Mouse (Mus musculus): Measurements from ENCODE around the gene Gm21981. TPM values are rescaled to one million over a fixed set of nuclear protein-coding genes. Genes with fewer than 3 reads are reported as not detected.

Gene Gm21981
- total RNA-seq (2014; rRNA removed; ENCODE audit: low replicate concordance): 0.12 TPM in 1 of 2 replicates, not detected in the other
- polyA plus RNA-seq (2015; fragmentation: Nextera tagmentation; extraction: Ambion mirVana): 0.19 and 0.22 TPM in 2 replicates

GRCm38 (mm10) chr17:47694442-47694502, at the start of gene Gm21981:
Gene Gm21981 (minus strand): TSS chr17:47694455.
- no peaks in the 10 kb centered on the region for H3K27me3 ChIP-seq (ENCODE audit: control insufficient read depth, insufficient read depth, low read length)
- no peak for DNase-seq (ENCODE audit: low spot score)

GRCm38 (mm10) chr17:47742991-47743734, 48.9 kb upstream of the Gm21981 start:
- Histone ChIP-seq H3K4me3 (ENCODE audit: low read depth, low read length) (no peak overlapping the region), H3K27me3 (ENCODE audit: control insufficient read depth, insufficient read depth, low read length) (no peaks in the 10 kb centered on the region), H3K9ac (replicated peaks; ENCODE audit: low read depth, low read length) (no peak overlapping the region), H3K4me2 (ENCODE audit: low read depth, low read length) (no peak overlapping the region), H3K4me1 (ENCODE audit: control insufficient read depth, insufficient read depth) (peaks cover 27% of the 10 kb centered on the region; the same call in 1 of the 2 replicates), H3K27ac (ENCODE audit: low read depth) (no peak overlapping the region), H3K9me3 (replicated peaks; ENCODE audit: control insufficient read depth, low read length) (0 out of 2 replicates have a peak, but pooled peaks cover 6% of the 10 kb centered on the region), H3K36me3 (replicated peaks; ENCODE audit: control insufficient read depth, insufficient read depth, low read length) (no peaks in the 10 kb centered on the region)
- TF ChIP-seq EP300 (IDR thresholded peaks at IDR 0.05; ENCODE audit: low read depth): no peak
- TF ChIP-seq CTCF (IDR thresholded peaks at IDR 0.05; ENCODE audit: low read depth): peak; percentile 43; the same call in 1 of the 2 replicates
- 17% methylated on average over 16 of the region's 16 CpGs for WGBS
- no peak for ATAC-seq (ENCODE audit: insufficient read depth, low read depth)
- DNase-seq (ENCODE audit: low spot score): no peak

More at GRCm38 (mm10) chr17:47694442-47694502, at the start of gene Gm21981:
- Histone ChIP-seq H3K9ac (replicated peaks; ENCODE audit: low read depth, low read length) (peak within 1 kb of the TSS; percentile 89), H3K4me3 (ENCODE audit: low read depth, low read length) (peak within 1 kb of the TSS; percentile 93), H3K36me3 (replicated peaks; ENCODE audit: control insufficient read depth, insufficient read depth, low read length) (peaks cover 5% of the 10 kb centered on the region; the same call in 1 of the 2 replicates), H3K27ac (ENCODE audit: low read depth) (peak within 1 kb of the TSS; percentile 64), H3K4me1 (ENCODE audit: control insufficient read depth, insufficient read depth) (peaks cover 11% of the 10 kb centered on the region; the same call in 1 of the 2 replicates), H3K4me2 (ENCODE audit: low read depth, low read length) (peak within 1 kb of the TSS; percentile 89), H3K9me3 (replicated peaks; ENCODE audit: control insufficient read depth, low read length) (no peaks in the 10 kb centered on the region)
- ATAC-seq (ENCODE audit: insufficient read depth, low read depth): no peak
- TF ChIP-seq EP300 (IDR thresholded peaks at IDR 0.05; ENCODE audit: low read depth) (no peak), CTCF (IDR thresholded peaks at IDR 0.05; ENCODE audit: low read depth) (no peak)
- 3% methylated on average over 3 of the region's 3 CpGs for WGBS

GRCm38 (mm10) chr17:47740186-47740585, 45.9 kb upstream of the Gm21981 start:
- peaks cover 25% of the 10 kb centered on the region; the same call in 1 of the 2 replicates for H3K4me1 ChIP-seq (ENCODE audit: control insufficient read depth, insufficient read depth)

GRCm38 (mm10) chr17:47738879-47739798, 44.9 kb upstream of the Gm21981 start:
- Histone ChIP-seq H3K4me1 (ENCODE audit: control insufficient read depth, insufficient read depth) (peaks cover 25% of the 10 kb centered on the region; the same call in 1 of the 2 replicates), H3K4me2 (ENCODE audit: low read depth, low read length) (peak overlapping the region; percentile 95)
- TF ChIP-seq CTCF (IDR thresholded peaks at IDR 0.05; ENCODE audit: low read depth) (no peak), EP300 (IDR thresholded peaks at IDR 0.05; ENCODE audit: low read depth) (no peak)

More at GRCm38 (mm10) chr17:47740186-47740585, 45.9 kb upstream of the Gm21981 start:
- no peak overlapping the region for H3K4me3 ChIP-seq (ENCODE audit: low read depth, low read length)
- no peaks in the 10 kb centered on the region for H3K27me3 ChIP-seq (ENCODE audit: control insufficient read depth, insufficient read depth, low read length)
- no peaks in the 10 kb centered on the region for H3K36me3 ChIP-seq (replicated peaks; ENCODE audit: control insufficient read depth, insufficient read depth, low read length)
- H3K4me2 ChIP-seq (ENCODE audit: low read depth, low read length): no peak overlapping the region
- H3K9me3 ChIP-seq (replicated peaks; ENCODE audit: control insufficient read depth, low read length): 0 out of 2 replicates have a peak, but pooled peaks cover 6% of the 10 kb centered on the region
- no peak overlapping the region for H3K9ac ChIP-seq (replicated peaks; ENCODE audit: low read depth, low read length)
- WGBS: 94% methylated on average over 2 of the region's 2 CpGs
- DNase-seq (ENCODE audit: low spot score): no peak
- ATAC-seq (ENCODE audit: insufficient read depth, low read depth): no peak
- TF ChIP-seq CTCF (IDR thresholded peaks at IDR 0.05; ENCODE audit: low read depth) (peak; percentile 9; the same call in 1 of the 2 replicates), EP300 (IDR thresholded peaks at IDR 0.05; ENCODE audit: low read depth) (no peak)
- no peak overlapping the region for H3K27ac ChIP-seq (ENCODE audit: low read depth)

GRCm38 (mm10) chr17:47738066-47738878, 44.0 kb upstream of the Gm21981 start:
- H3K27ac ChIP-seq (ENCODE audit: low read depth): peak overlapping the region; percentile 94
- H3K4me2 ChIP-seq (ENCODE audit: low read depth, low read length): peak overlapping the region; percentile 95
- no peaks in the 10 kb centered on the region for H3K27me3 ChIP-seq (ENCODE audit: control insufficient read depth, insufficient read depth, low read length)
- H3K4me3 ChIP-seq (ENCODE audit: low read depth, low read length): peak overlapping the region; percentile 93
- 1% methylated on average over 58 of the region's 61 CpGs for WGBS
- H3K9me3 ChIP-seq (replicated peaks; ENCODE audit: control insufficient read depth, low read length): no peaks in the 10 kb centered on the region
- peaks cover 24% of the 10 kb centered on the region; the same call in 1 of the 2 replicates for H3K4me1 ChIP-seq (ENCODE audit: control insufficient read depth, insufficient read depth)
- H3K9ac ChIP-seq (replicated peaks; ENCODE audit: low read depth, low read length): peak overlapping the region; percentile 92
- ATAC-seq (ENCODE audit: insufficient read depth, low read depth) (peak; percentile 12), DNase-seq (ENCODE audit: low spot score) (no peak)
- no peaks in the 10 kb centered on the region for H3K36me3 ChIP-seq (replicated peaks; ENCODE audit: control insufficient read depth, insufficient read depth, low read length)
- TF ChIP-seq EP300 (IDR thresholded peaks at IDR 0.05; ENCODE audit: low read depth) (no peak), CTCF (IDR thresholded peaks at IDR 0.05; ENCODE audit: low read depth) (no peak)

More at GRCm38 (mm10) chr17:47738879-47739798, 44.9 kb upstream of the Gm21981 start:
- Histone ChIP-seq H3K9ac (replicated peaks; ENCODE audit: low read depth, low read length) (peak overlapping the region; percentile 92), H3K36me3 (replicated peaks; ENCODE audit: control insufficient read depth, insufficient read depth, low read length) (no peaks in the 10 kb centered on the region), H3K27ac (ENCODE audit: low read depth) (peak overlapping the region; percentile 94), H3K9me3 (replicated peaks; ENCODE audit: control insufficient read depth, low read length) (no peaks in the 10 kb centered on the region), H3K4me3 (ENCODE audit: low read depth, low read length) (peak overlapping the region; percentile 93), H3K27me3 (ENCODE audit: control insufficient read depth, insufficient read depth, low read length) (no peaks in the 10 kb centered on the region)
- DNase-seq (ENCODE audit: low spot score) (peak; percentile 41), ATAC-seq (ENCODE audit: insufficient read depth, low read depth) (no peak)
- WGBS: 20% methylated on average over 20 of the region's 20 CpGs

Data from heart, postnatal 0 days (tissue).